Comparison of ENCODE assay signal across 18 mouse cellular contexts in the genomic region with DNA sequence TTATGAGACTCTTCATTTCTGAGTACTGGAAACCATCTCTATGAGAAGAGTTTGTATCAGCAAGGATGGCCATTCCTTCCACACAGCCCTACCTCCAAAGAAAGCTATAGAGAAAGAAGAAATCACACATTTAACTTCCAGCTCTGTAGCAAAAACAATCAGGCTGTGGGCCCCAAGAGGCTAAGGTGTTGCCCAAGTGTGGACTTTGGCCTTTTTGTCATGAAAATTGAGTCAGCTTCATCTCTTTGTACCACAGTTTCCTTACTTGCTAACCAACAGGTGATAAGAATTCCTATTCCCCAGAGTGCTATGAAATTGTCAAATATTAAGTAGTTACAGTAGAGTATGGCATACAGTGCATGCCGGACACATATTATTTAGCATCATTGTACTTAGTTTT.
"Had no signal": no experiment of that assay in that cellular context is flagged by ENCODE, and none has a peak within 500 bp of the region (broad histone marks: within the 10 kb centered on the region; RNA-seq: fewer than 3 reads in every experiment).

No protein-coding gene starts in this region.

- H3K27me3 ChIP-seq: liver, embryonic 15.5 days; lung, embryonic 15.5 days; megakaryocyte, embryonic 14.5 days; midbrain, embryonic 13.5 days; midbrain, embryonic 15.5 days; neural tube, embryonic 12.5 days had no signal

- H3K4me1 ChIP-seq: liver, embryonic 15.5 days; megakaryocyte, embryonic 14.5 days; midbrain, embryonic 13.5 days; midbrain, embryonic 15.5 days; neural tube, embryonic 12.5 days had no signal

- ATAC-seq: liver, postnatal 0 days; lung, postnatal 0 days; midbrain, embryonic 13.5 days; midbrain, embryonic 15.5 days had no signal

- H3K9me3 ChIP-seq: liver, embryonic 15.5 days; lung, embryonic 15.5 days; midbrain, embryonic 13.5 days; midbrain, embryonic 15.5 days; neural tube, embryonic 12.5 days had no signal

- H3K4me3 ChIP-seq: liver, embryonic 15.5 days; lung, embryonic 15.5 days; megakaryocyte, embryonic 14.5 days; midbrain, embryonic 13.5 days; midbrain, embryonic 15.5 days; neural tube, embryonic 12.5 days had no signal

- H3K9ac ChIP-seq: liver, embryonic 15.5 days; liver, postnatal 0 days; lung, embryonic 15.5 days; midbrain, embryonic 13.5 days; midbrain, embryonic 15.5 days; neural tube, embryonic 12.5 days had no signal

- H3K4me2 ChIP-seq: liver, embryonic 15.5 days; lung, embryonic 15.5 days; midbrain, embryonic 11.5 days; midbrain, embryonic 13.5 days; midbrain, embryonic 15.5 days; neural tube, embryonic 12.5 days had no signal

- H3K27ac ChIP-seq: liver, embryonic 15.5 days; lung, embryonic 15.5 days; macrophage; midbrain, embryonic 13.5 days; midbrain, embryonic 15.5 days; neural tube, embryonic 12.5 days had no signal

- H3K36me3 ChIP-seq: liver, embryonic 15.5 days; lung, embryonic 15.5 days; midbrain, embryonic 13.5 days; midbrain, embryonic 15.5 days; neural tube, embryonic 12.5 days had no signal

- DNase-seq: liver, postnatal 0 days; lung, adult 2 months; lung, postnatal 14 days; lung, postnatal 36 days; right cerebral cortex, postnatal 14 days; right cerebral cortex, postnatal 4 days; spleen, adult 18-20 months; thymus, postnatal 14 days; thymus, postnatal 36 days had no signal
